Mouse (Mus musculus) fat pad, adult 2 months (tissue): ENCODE measurements at regions not wholly inside any gene's neighbourhood (a gene's known extent, or its start where the extent isn't known, plus 50 kb on each side); places are given as distances from the start of the nearest gene placed in this dataset.

Source experiments
- DNase-seq: peaks from one replicate; pipeline ENCODE4 v3.0.0-alpha.2; 2011; ENCODE audit warnings: low read depth, low spot score; ENCODE audit errors: extremely low read depth

DNA sequence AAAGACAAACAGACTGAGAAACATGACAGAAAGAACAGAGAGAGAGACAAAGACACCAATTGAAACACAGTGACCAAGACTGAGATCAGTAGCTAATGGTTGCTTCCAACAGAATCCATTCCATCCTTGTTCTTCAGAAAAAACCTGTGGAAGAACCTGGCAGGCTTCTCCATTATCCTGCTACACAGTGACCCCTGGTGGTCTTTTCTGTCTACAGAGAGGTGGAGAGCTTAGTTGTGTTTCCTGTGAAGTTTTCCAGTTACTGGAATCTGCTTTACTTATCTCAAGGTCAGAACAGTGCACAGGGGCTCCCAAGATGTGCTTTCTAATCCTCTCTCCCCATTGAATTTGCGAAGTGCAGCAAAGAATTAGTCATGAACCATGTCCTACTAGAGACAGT, 339.1 kb upstream of the Msl3l2 start:
- no peak for DNase-seq

DNA sequence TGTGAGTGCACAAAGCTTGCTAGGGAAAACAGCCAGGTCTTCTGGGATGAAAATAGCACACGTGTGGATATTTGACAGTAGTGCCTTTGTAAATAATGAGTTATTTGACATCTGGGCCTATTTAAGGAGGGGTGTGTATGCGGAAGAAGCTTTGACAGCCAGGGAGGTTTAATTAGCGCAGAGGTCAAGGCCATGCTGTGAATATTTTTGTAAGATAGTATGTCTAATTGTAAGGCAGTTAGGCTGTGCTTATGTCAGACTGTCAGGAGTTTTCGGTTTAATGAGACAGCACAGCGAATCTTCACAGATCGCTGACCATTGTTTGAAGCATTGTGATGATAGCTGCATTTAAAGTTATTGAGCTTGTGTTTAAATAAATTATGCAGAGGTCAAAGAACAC, 337.1 kb upstream of the Msl3l2 start:
- no peak for DNase-seq

DNA sequence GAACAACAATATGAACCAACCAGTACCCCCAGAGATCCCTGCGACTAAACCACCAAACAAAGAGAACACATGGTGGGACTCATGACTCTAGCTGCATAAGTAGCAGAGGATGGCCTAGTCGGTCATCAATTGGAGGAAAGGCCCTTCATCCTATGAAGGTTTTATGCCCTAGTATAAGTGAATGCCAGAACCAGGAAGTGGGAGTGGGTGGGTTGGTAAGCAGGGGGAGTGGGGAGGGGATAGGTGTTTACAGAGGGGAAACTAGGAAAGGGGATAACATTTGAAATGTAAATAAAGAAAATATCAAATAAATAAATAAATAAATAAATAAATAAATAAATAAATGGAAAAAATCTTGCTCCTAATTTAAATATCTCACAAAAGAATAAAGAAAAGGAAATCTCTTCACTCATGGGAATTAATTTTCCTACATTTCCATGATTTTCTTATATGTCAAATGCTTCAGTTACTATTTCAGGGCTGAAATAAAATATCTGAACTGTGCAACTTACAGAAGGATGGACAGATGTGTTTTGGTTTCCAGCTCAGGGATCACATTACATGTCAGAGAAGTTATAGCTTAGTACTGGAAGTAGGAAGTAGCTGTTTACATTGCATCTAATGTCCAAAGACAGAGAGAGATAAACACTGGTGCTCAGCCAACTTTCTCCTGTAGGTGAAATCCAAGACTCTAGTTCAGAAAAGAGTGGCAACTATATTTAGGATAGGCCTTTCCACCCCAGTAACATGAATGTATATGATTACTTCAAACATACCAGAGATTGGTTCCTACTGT, 323.8 kb upstream of the Msl3l2 start:
- DNase-seq: no peak

DNA sequence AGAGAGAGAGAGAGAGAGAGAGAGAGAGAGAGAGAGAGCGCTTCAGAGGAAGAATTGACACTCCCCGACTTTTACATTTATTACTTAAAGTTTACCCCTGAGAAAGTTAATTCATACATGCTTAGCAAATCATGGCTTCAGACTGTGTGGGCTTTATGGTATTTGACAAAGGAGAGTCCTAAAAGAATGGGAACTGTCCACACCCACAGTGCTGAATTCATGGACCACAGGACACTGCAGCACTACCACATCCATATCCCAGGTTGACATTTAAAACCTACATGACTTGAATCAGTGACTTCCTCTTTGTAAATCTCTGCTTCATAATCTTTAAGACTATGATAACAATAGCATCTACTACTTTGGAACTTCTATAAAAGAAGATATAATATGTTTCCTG, 292.8 kb upstream of the Msl3l2 start:
- DNase-seq: no peak

DNA sequence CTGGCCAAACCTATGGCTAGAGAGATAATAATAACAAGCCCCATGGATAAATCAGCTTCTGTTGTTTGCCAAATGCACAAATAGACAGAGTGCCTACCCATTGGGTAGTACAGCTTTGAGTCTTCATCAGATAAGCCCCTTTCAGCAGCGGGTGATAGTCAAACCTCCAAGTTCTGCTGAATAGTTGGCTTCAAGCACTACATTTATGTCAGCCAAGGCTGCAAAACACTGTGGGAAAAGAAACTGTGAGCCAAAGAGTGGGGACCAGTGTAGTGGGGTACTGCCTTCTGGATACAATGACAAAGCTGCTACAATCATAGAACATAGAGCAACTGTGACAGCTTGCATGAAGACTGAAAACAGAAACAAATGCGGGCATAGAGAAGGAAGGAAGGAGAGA, 255.4 kb upstream of the Msl3l2 start:
- no peak for DNase-seq

DNA sequence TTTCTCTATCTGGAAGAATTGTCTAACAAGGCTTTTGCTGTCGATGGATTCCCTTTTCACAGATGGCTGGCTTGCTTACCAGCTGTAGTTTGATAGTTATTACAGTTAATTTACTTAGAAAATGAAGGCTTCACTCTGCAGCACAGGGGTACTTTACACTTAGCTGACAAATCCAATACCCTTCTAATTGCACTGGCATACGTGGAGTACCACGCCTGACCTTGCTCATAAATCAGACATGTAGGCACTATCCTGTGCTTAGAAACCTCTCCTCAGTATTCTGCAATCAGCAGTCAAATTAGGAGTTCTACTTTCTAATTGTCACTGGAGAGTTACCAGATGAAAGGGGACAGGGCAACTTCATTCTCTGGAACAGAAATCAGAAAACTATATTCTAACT, 214.1 kb upstream of the Msl3l2 start:
- DNase-seq: no peak

DNA sequence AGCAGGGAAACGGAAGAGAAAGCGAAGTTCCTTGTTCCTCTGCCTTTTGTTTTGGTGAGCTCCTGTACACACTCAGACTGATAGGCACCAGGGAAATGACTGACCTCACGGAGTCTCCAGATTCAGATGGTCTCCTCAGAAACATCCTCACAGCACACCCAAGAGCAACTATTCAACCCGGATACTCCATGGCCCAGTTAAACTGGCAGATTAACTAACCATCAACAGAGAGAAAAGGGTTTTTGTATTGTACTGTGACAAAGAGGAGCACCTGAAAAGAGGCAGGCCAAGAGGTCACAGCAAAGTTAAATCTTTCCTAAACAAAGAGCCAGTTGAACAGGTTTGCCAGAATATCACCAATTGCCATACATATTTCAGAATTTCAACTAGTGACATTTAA, 177.6 kb upstream of the Msl3l2 start:
- no peak for DNase-seq

DNA sequence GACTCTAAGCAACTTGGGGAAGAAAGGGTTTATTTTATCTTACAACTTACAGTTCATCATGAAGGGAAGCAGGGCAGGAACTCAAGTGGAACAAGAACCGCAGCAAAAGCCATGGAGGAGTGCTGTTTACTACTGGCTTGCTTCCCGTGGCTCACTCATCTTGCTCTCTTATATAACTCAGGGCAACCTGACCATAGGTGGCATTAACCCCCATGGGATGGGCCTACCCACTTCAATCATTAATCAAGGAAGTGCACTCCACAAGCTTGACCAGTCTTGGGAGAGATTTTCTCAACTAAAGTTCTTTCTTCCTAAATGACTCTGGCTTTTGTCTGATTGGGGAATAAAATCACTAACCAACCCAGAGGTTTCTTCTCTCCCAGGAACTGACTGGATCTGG, 172.7 kb upstream of the Msl3l2 start:
- no peak for DNase-seq

DNA sequence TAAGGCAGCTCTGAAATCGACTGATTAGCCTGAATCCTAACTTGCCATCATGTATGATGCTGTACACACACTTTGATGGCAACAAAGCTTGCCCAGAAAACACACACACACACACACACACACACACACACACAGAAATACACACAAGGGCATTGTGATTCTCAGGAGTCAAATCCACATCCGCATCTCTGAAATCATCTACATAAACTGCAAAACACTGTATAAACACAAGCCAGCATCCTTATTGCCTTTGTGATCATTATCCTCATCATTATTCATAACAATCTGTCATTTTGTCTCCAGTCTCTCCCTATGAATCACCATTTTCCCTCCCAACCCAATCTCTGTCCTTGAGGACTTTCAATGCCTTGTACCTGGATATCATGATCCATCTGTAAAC, 171.3 kb upstream of the Msl3l2 start:
- no peak for DNase-seq

DNA sequence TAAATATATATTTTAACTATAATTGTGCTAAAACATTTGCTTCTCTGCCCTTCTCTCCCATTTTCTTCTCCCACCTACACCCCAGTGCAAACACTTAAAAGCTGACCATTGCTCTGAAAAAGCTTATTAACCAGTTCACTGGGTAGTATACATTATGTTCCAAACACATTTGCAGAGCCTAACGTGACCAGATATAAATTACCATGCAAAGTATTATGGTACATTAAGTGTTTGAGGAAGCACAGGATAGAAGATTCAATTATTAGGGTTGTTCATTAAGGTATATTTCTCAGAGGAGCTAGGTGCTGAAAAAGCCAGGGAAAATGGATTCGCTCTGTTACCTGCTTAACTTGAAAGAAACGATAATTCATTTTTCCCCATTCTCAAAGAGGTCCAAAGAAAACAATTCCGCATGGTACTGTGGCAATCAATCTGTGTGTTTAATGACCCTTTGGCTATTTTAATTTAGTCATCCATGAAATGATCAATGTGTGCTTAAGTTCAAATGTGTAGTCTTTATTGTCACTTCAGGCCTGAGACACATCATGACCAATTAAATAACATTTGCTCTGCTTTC, 144.0 kb upstream of the Msl3l2 start:
- peak; percentile 23 for DNase-seq
